Mouse (Mus musculus): Measurements from ENCODE around the gene Dhx35. TPM values are rescaled to one million over a fixed set of nuclear protein-coding genes. Genes with fewer than 3 reads are reported as not detected.
A peak's percentile ranks its signal among the peaks of the same experiment; 100 is the strongest.

Dhx35 gene
- total RNA-seq (2021), result 10 to 100 TPM; 13.5 to 17.4 TPM

DNA sequence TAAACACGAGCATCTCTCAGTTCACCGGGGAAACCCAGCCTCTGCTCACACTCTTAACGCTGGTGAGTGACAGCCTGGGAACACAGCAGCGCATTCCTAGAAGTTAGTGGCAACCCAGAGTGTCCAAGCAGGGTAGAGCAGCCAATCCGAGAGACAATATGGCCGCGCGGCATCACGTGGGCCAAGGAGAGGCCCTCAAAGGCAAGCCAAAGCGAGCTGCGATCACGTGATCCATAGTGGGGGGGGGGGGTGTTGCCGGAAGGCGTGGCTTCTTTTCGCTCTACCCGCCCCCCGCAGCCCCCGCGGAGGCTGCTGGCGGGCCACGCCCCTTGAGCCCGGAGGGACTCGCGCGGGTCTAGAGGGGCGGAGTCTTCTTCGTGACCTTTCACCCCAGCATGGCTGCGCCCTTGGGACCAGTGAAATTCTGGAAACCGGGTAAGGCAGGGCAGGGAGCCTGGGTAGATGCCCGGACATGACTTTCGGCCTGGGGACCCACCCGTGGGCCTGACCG is at the start of gene Dhx35:
TSS of gene Dhx35 (plus strand) at position 314 of the 511 bp plus-strand sequence.
- DNase-seq (ENCODE audit: low spot score in 2 of 2), result peak; percentile 94 to 98
- intact Hi-C loops (cut with DNase I), result no loop called here

- peak in 1 of 2 experiments; percentile 67 for DNase-seq (ENCODE audit: low spot score in 2 of 2)
Observed at GRCm38 (mm10) chr2:158745049-158745482, 49.5 kb upstream of the Dhx35 start.

DNA sequence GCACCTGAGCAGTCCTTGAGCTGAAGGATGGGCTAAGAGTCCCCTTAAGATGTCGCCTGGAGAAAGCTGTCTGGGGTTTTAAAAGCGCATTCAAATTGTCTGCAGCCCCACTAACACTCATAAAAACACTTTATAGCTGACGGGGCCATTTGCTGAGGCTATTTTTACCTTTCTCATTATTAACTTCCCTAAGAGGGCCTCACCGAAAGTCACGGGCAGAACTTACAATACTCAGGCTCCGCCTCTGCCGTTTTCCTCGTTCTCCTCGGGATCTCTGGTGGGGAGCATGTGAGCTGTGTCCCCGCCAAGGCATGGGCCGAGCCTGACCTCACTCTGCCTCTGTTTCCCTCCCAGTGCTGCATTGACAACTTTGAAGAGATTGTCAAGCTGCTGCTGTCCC is 48.4 kb upstream of the Dhx35 start:
- no peak for DNase-seq (ENCODE audit: low spot score in 2 of 2)
- intact Hi-C loops (cut with DNase I), result loop anchor here (10.0 kb wide), 1 partner anchor 201 kb away; no protein-coding TSS in a partner anchor

More at GRCm38 (mm10) chr2:158745049-158745482, 49.5 kb upstream of the Dhx35 start:
- intact Hi-C loops (cut with DNase I), result loop anchor here (1.0 to 10.0 kb wide), 2 partner anchors 77 to 200 kb away; no protein-coding TSS in a partner anchor

- no peak for DNase-seq (ENCODE audit: low spot score in 2 of 2)
- intact Hi-C loops (cut with DNase I), result loop anchor here (10.0 kb wide), 1 partner anchor 205 kb away; no protein-coding TSS in a partner anchor
Observed at GRCm38 (mm10) chr2:158749366-158749765, 45.2 kb upstream of the Dhx35 start.

DNA sequence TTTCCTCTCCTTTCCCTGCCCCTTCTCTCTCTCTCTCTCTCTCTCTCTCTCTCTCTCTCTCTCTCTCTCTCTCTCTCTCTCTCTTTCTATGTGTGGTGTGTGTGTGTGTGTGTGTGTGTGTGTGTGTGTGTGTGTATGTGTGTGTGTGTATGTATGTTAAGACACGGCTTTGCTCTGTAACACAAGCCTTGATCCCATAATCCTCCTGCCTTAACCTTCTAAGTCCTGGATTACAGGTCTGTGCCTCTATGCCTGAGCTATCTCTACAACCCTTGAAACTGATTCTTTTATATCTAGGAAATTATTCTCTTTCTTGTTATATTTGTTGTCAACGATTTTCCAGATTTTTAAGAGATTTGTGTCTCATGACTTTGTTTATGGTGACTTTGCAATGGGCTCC is 34.4 kb upstream of the Dhx35 start:
- intact Hi-C loops (cut with DNase I), result no loop called here
- DNase-seq (ENCODE audit: low spot score in 2 of 2), result no peak

GRCm38 (mm10) chr2:158762339-158762738 is 32.3 kb upstream of the Dhx35 start:
- DNase-seq (ENCODE audit: low spot score in 2 of 2), result no peak
- intact Hi-C loops (cut with DNase I), result no loop called here

DNA sequence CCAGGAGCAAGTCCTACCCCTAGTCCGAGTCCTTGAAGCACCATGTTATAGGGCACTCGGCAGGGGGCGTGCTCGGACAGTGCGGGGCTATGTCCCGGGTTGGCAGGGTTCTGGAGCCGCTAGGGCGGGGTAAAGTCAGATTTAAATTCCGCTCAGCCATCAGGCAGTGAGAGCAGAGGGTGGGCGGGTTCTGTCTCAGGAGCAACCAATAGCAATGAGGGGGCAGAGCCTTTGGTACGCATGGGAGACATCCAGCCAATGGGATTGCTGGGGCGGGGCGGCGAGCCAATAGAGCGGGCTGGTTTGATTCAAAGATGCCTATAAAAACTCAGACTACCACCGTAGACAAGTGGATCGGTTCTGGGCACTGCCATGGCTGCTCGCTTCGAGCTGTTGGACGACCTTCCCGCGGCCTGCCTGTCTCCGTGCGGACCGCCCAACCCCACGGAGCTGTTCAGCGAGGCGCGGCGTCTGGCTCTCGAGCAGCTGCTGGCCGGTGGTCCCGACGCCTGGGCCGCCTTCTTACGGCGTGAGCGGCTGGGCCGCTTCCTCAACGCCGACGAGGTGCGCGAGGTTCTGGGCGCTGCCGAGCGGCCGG is 26.8 kb upstream of the Dhx35 start, which contains the start of gene Fam83d:
TSS of gene Fam83d (plus strand) at position 352 of the 598 bp plus-strand sequence.
- peak; percentile 92 to 97 for DNase-seq (ENCODE audit: low spot score in 2 of 2)
- intact Hi-C loops (cut with DNase I), result loop anchor here (5.0 kb wide), 1 partner anchor 94 kb away; no protein-coding TSS in a partner anchor

GRCm38 (mm10) chr2:158768350-158768749 is 26.3 kb upstream of the Dhx35 start:
- intact Hi-C loops (cut with DNase I), result loop anchor here (5.0 kb wide), 1 partner anchor 94 kb away; no protein-coding TSS in a partner anchor
- no peak for DNase-seq (ENCODE audit: low spot score in 2 of 2)

DNA sequence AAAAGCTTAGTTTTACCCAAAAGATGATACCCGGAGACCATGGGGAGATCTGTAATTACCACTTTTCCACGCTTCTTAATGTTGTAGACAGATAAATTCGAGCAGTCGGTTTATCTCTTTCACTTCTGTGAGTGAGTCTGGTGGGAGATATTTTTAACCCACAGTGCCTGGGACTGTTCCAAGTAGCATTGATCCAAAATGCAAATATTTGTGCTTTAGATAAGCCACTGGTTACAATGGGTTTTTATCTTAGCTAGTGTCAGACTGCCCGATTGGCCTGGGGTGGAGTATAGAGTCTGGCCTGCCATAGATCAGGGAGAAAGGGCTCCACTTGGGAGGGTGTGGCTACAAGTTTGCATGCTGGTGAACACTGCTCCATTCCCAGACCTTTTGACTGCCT is 25.8 kb upstream of the Dhx35 start:
- intact Hi-C loops (cut with DNase I), result loop anchor here (5.0 kb wide), 1 partner anchor 94 kb away; no protein-coding TSS in a partner anchor
- DNase-seq (ENCODE audit: low spot score in 2 of 2), result no peak

GRCm38 (mm10) chr2:158770126-158770757 is 24.4 kb upstream of the Dhx35 start:
- no peak for DNase-seq (ENCODE audit: low spot score in 2 of 2)
- intact Hi-C loops (cut with DNase I), result no loop called here

GRCm38 (mm10) chr2:158771066-158771763 is 23.4 kb upstream of the Dhx35 start:
- no peak for DNase-seq (ENCODE audit: low spot score in 2 of 2)
- intact Hi-C loops (cut with DNase I), result no loop called here

- intact Hi-C loops (cut with DNase I), result no loop called here
- no peak for DNase-seq (ENCODE audit: low spot score in 2 of 2)
Observed at GRCm38 (mm10) chr2:158772808-158773207, 21.8 kb upstream of the Dhx35 start.

GRCm38 (mm10) chr2:158774886-158775285 is 19.7 kb upstream of the Dhx35 start:
- intact Hi-C loops (cut with DNase I), result no loop called here
- DNase-seq (ENCODE audit: low spot score in 2 of 2), result no peak

GRCm38 (mm10) chr2:158776716-158777115 is 17.9 kb upstream of the Dhx35 start:
- intact Hi-C loops (cut with DNase I), result no loop called here

GRCm38 (mm10) chr2:158777490-158777889 is 17.1 kb upstream of the Dhx35 start:
- intact Hi-C loops (cut with DNase I), result no loop called here
- DNase-seq (ENCODE audit: low spot score in 2 of 2), result no peak

More at GRCm38 (mm10) chr2:158776716-158777115, 17.9 kb upstream of the Dhx35 start:
- DNase-seq (ENCODE audit: low spot score in 2 of 2), result no peak

GRCm38 (mm10) chr2:158778349-158778748 is 16.3 kb upstream of the Dhx35 start:
- intact Hi-C loops (cut with DNase I), result no loop called here
- no peak for DNase-seq (ENCODE audit: low spot score in 2 of 2)

- DNase-seq (ENCODE audit: low spot score in 2 of 2), result no peak
- intact Hi-C loops (cut with DNase I), result no loop called here
Observed at GRCm38 (mm10) chr2:158781126-158781525, 13.5 kb upstream of the Dhx35 start.

- intact Hi-C loops (cut with DNase I), result no loop called here
- DNase-seq (ENCODE audit: low spot score in 2 of 2), result no peak
Observed at GRCm38 (mm10) chr2:158786927-158787795, 7.4 kb upstream of the Dhx35 start.

DNA sequence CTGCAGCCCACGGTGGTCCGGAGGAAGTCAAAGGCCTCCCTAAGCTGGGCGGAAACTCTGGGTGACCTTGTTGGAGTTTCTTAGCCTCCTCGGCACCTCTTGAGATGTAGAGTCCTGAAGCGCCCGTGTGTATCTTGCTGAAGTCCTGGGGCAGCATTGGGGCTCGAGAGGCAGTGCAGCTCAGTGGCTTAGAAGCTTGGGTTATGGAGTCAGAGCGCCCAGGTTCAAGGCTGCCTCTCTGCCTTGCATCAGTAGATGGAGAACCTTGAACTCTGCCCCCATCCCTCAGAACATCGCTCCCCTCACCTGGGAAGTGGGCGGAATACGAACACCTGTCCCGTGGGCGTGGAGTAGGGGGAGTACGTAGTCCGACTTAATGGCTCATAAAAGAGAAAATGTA is 436 bp downstream of the Dhx35 start:
- intact Hi-C loops (cut with DNase I), result no loop called here
- no peak for DNase-seq (ENCODE audit: low spot score in 2 of 2)
